Mouse (Mus musculus): ENCODE data around the gene Myo15b.

DNA sequence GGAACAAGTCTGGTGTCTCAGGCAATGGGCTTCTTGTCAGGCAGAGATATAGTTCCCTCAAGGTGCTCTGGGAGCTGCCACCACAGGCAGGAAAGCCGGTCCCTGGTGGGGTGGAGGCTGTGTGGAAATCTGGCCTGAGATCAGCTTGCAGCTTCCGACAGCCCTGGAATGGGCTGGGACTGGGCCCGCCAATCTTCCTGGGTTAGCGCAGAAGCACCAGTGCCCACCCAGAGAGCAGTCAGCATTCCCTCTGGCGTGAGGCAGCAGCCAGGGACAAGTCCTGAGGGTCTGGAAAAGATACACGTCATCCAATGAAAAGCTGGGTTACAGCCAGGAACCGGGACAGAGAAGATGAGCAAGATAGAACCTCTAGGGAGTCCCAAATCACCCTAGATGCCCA lies 46.1 kb upstream of the Myo15b start:
- no peak for TF ChIP-seq CTCF (IDR thresholded peaks at IDR 0.05; ENCODE audit: low read depth, low read length)
- TF ChIP-seq GATA1 (IDR thresholded peaks at IDR 0.05; ENCODE audit: borderline replicate concordance, low read length) = no peak

Data from G1E (cell line).